In the genomic region with DNA sequence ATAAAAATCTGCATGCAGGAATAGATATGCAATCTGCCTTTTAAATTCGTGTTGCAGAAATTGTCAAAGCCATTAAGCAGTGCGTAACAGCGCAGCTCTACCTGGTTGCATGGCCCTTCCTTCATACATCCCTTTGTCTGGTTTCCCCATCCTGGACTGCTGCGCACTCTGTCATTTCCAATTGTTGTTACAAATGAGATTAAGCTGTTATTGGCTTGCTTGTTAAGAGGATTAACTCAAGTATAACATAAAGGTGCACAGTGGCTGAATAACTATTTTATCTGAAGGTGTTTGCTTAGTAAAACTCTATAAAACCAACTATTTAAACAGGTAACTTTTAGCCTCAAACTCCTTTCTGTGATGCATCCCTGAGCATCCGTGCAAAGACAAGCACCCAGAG, we compare ENCODE assay signal across 24 mouse cellular contexts.
"Had no signal": no experiment of that assay in that cellular context is flagged by ENCODE, and none has a peak within 500 bp of the region (broad histone marks: within the 10 kb centered on the region; RNA-seq: fewer than 3 reads in every experiment).

No protein-coding gene starts in this region.

- H3K4me3 ChIP-seq: gastrocnemius, adult 2 months; heart, adult 2 months; heart, embryonic 10.5 days; heart, embryonic 12.5 days; hindbrain, embryonic 13.5 days; hindbrain, embryonic 15.5 days; kidney, embryonic 15.5 days; limb, embryonic 13.5 days; limb, embryonic 15.5 days had no signal

- ATAC-seq: hindbrain, postnatal 0 days; intestine, embryonic 16.5 days had no signal

- H3K4me2 ChIP-seq: heart, embryonic 12.5 days; hindbrain, embryonic 13.5 days; hindbrain, embryonic 15.5 days; kidney, embryonic 15.5 days; limb, embryonic 13.5 days; limb, embryonic 15.5 days had no signal

- DNase-seq: gastrocnemius, adult 2 months; gastrocnemius, postnatal 10 days; gastrocnemius, postnatal 25 days; heart, adult 2 months; heart, postnatal 10 days; heart, postnatal 4 days; kidney, adult 11 months; kidney, adult 2 months; kidney, adult 9 months; kidney, postnatal 14 days; kidney, postnatal 36 days; layer of hippocampus, adult 9-11 months; layer of hippocampus, postnatal 36 days; left cerebral cortex, postnatal 4 days had no signal

- H3K36me3 ChIP-seq: heart, embryonic 10.5 days; heart, embryonic 12.5 days; hindbrain, embryonic 13.5 days; hindbrain, embryonic 15.5 days; kidney, embryonic 15.5 days; limb, embryonic 13.5 days; limb, embryonic 15.5 days had no signal

- H3K9me3 ChIP-seq: heart, embryonic 10.5 days; heart, embryonic 12.5 days; hindbrain, embryonic 13.5 days; hindbrain, embryonic 15.5 days; kidney, embryonic 15.5 days; limb, embryonic 13.5 days; limb, embryonic 15.5 days had no signal

- H3K27me3 ChIP-seq: heart, embryonic 12.5 days; hindbrain, embryonic 13.5 days; hindbrain, embryonic 15.5 days; kidney, embryonic 15.5 days; limb, embryonic 13.5 days; limb, embryonic 15.5 days had no signal

- H3K27ac ChIP-seq: gastrocnemius, adult 2 months; heart, adult 2 months; heart, embryonic 10.5 days; hindbrain, embryonic 13.5 days; hindbrain, embryonic 15.5 days; hindbrain, postnatal 0 days; kidney, embryonic 15.5 days; kidney, postnatal 0 days; limb, embryonic 13.5 days; limb, embryonic 15.5 days had no signal

- H3K4me1 ChIP-seq: hindbrain, embryonic 13.5 days; hindbrain, embryonic 15.5 days; kidney, embryonic 15.5 days; limb, embryonic 13.5 days; limb, embryonic 15.5 days had no signal

- H3K9ac ChIP-seq: heart, embryonic 12.5 days; hindbrain, embryonic 13.5 days; hindbrain, embryonic 15.5 days; kidney, embryonic 15.5 days; limb, embryonic 13.5 days; limb, embryonic 15.5 days had no signal
